Mouse (Mus musculus) limb, embryonic 14.5 days (tissue): ENCODE data around the gene D8Ertd738e. TPM values are rescaled to one million over a fixed set of nuclear protein-coding genes. Genes with fewer than 3 reads are reported as not detected.
A peak's percentile ranks its signal among the peaks of the same experiment; 100 is the strongest.

ENCODE experiments used
- ATAC-seq: fragments of 200-750 bp; cut with Nextera tagmentation; 2 replicates; pipeline ENCODE4 v1.8.0; 2017; ENCODE audit warnings: low read depth, moderate number of reproducible peaks, moderate TSS enrichment; ENCODE audit not compliant: low FRiP score
- DNase-seq: peaks from one replicate; pipeline ENCODE4 v3.0.0-alpha.2; 2015; ENCODE audit warnings: low spot score
- H3K27ac ChIP-seq: fragments of 300-500 bp; sonication (generic); replicated peaks from 2 replicates; pipeline ENCODE4 v1.5.1; 2014; ENCODE audit warnings: low read depth, mild to moderate bottlenecking, low read length, moderate library complexity, mixed read lengths
- H3K27me3 ChIP-seq: fragments of 300-500 bp; sonication (generic); 2 replicates; pipeline ENCODE4 v1.6.1; 2014; ENCODE audit warnings: low read length, mixed read lengths; ENCODE audit not compliant: control insufficient read depth, insufficient read depth
- H3K36me3 ChIP-seq: fragments of 300-500 bp; sonication (generic); 2 replicates; pipeline ENCODE4 v1.6.1; 2014; ENCODE audit warnings: mild to moderate bottlenecking, low read length, moderate library complexity, mixed read lengths; ENCODE audit not compliant: control insufficient read depth, insufficient read depth
- H3K4me1 ChIP-seq: fragments of 300-500 bp; sonication (generic); 2 replicates; pipeline ENCODE4 v1.6.1; 2014; ENCODE audit warnings: antibody characterized with exemption, low read length, mixed read lengths; ENCODE audit not compliant: control insufficient read depth, insufficient read depth
- H3K4me2 ChIP-seq: fragments of 300-500 bp; sonication (generic); replicated peaks from 2 replicates; pipeline ENCODE4 v1.6.1; 2014; ENCODE audit warnings: low read depth, mild to moderate bottlenecking, low read length, moderate library complexity; ENCODE audit not compliant: severe bottlenecking
- H3K4me3 ChIP-seq: fragments of 300-500 bp; sonication (generic); replicated peaks from 2 replicates; pipeline ENCODE4 v1.5.1; 2014; ENCODE audit warnings: low read length
- H3K9ac ChIP-seq: fragments of 300-500 bp; sonication (generic); 2 replicates; pipeline ENCODE4 v1.6.1; 2014; ENCODE audit warnings: mild to moderate bottlenecking, low read depth, low read length, moderate library complexity; ENCODE audit not compliant: severe bottlenecking
- H3K9me3 ChIP-seq: fragments of 300-500 bp; sonication (generic); 2 replicates; pipeline ENCODE4 v1.6.1; 2016; ENCODE audit warnings: low read length; ENCODE audit not compliant: control insufficient read depth
- POLR2A ChIP-seq: fragments of 200-500 bp; IDR thresholded peaks from 2 replicates; pipeline ENCODE4 v1.8.0; 2012; ENCODE audit warnings: inconsistent platforms, mild to moderate bottlenecking, moderate library complexity, borderline replicate concordance; ENCODE audit not compliant: insufficient read depth, insufficient read length; ENCODE audit errors: extremely low read depth
- WGBS: fragments of 180-500 bp; shearing (Covaris S2); extraction: QIAGEN DNeasy Blood & Tissue Kit; methylation state at CpG from one replicate; pipeline ENCODE4 v1.1.7; 2014; 5-methylcytosine and 5-hydroxymethylcytosine counted together
- polyA plus RNA-seq, 2 experiments: library from polyadenylated mRNA; depleted of rRNA in 1 of 2; stranded (reverse) in 1 of 2; unstranded in 1 of 2; fragments of >200 nt; fragmentation: Nextera tagmentation in 1 of 2; extraction: Ambion mirVana in 1 of 2; gene quantifications; 2 replicates each; pipeline versions ENCODE4 v1.2.1 to v1.2.3; 2012 to 2014

Gene D8Ertd738e
- polyA plus RNA-seq, 2 experiments, result 221 to 380 TPM

DNA sequence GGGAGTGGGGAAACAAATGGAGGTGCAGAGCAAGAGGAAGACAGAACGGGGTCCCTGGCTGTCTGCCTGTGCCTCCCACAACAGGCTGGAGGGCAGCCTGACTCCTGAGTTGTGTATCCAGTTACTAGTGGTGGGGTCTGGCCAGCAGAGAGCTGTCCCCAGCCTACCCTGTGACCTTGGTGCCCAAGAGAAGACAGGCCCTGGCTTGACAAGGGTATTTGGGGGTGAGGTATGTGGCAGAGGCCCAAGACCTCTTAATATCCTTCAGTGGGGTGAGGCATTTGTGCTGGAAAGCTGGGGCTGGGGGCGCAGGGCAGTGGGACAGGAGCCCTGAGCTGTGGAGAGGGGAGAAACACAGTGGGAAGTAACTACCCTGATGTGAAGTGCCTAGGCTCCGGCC lies 38.3 kb downstream of the D8Ertd738e start:
- WGBS, result 97% methylated on average over 3 of the region's 3 CpGs
- H3K27me3 ChIP-seq, result no peaks in the 10 kb centered on the region
- DNase-seq (no peak), ATAC-seq (no peak)
- no peaks in the 10 kb centered on the region for H3K9me3 ChIP-seq
- H3K4me2 ChIP-seq, result no peak overlapping the region
- no peak overlapping the region for H3K9ac ChIP-seq
- TF ChIP-seq POLR2A, result no peak
- H3K4me3 ChIP-seq, result no peak overlapping the region
- H3K27ac ChIP-seq, result no peak overlapping the region
- peaks cover 86% of the 10 kb centered on the region for H3K36me3 ChIP-seq
- H3K4me1 ChIP-seq, result peaks cover 10% of the 10 kb centered on the region

GRCm38 (mm10) chr8:84210167-84210791 lies 39.2 kb downstream of the D8Ertd738e start:
- peak; percentile 66; the same call in 1 of the 2 replicates for ATAC-seq
- H3K27ac ChIP-seq, result no peak overlapping the region
- H3K27me3 ChIP-seq, result no peaks in the 10 kb centered on the region
- H3K36me3 ChIP-seq, result peaks cover 84% of the 10 kb centered on the region
- peaks cover 10% of the 10 kb centered on the region for H3K4me1 ChIP-seq
- WGBS, result 62% methylated on average over 34 of the region's 34 CpGs
- TF ChIP-seq POLR2A, result no peak
- no peak overlapping the region for H3K4me2 ChIP-seq
- H3K4me3 ChIP-seq, result no peak overlapping the region
- peak; percentile 84 for DNase-seq
- H3K9me3 ChIP-seq, result no peaks in the 10 kb centered on the region
- H3K9ac ChIP-seq, result no peak overlapping the region

GRCm38 (mm10) chr8:84208381-84209380 lies 40.8 kb downstream of the D8Ertd738e start:
- DNase-seq, result no peak
- 53% methylated on average over 17 of the region's 17 CpGs for WGBS
- peaks cover 81% of the 10 kb centered on the region for H3K36me3 ChIP-seq
- peaks cover 14% of the 10 kb centered on the region for H3K4me1 ChIP-seq
- H3K9me3 ChIP-seq, result no peaks in the 10 kb centered on the region
- H3K27me3 ChIP-seq, result no peaks in the 10 kb centered on the region
- H3K4me3 ChIP-seq, result no peak overlapping the region
- no peak overlapping the region for H3K27ac ChIP-seq
- no peak overlapping the region for H3K4me2 ChIP-seq
- ATAC-seq, result no peak
- TF ChIP-seq POLR2A, result no peak
- no peak overlapping the region for H3K9ac ChIP-seq

GRCm38 (mm10) chr8:84207811-84208210 lies 41.7 kb downstream of the D8Ertd738e start:
- no peak for ATAC-seq
- Histone ChIP-seq H3K36me3 (peaks cover 73% of the 10 kb centered on the region), H3K9me3 (no peaks in the 10 kb centered on the region), H3K9ac (no peak overlapping the region), H3K27me3 (no peaks in the 10 kb centered on the region), H3K4me2 (no peak overlapping the region; the same call in 1 of the 2 replicates), H3K4me3 (no peak overlapping the region), H3K27ac (peak overlapping the region; percentile 58), H3K4me1 (peaks cover 14% of the 10 kb centered on the region)
- 51% methylated on average over 7 of the region's 7 CpGs for WGBS
- no peak for TF ChIP-seq POLR2A
- peak; percentile 40 for DNase-seq

- H3K9me3 ChIP-seq, result no peaks in the 10 kb centered on the region
- DNase-seq, result no peak
- 95% methylated on average over 3 of the region's 3 CpGs for WGBS
- no peak overlapping the region for H3K4me2 ChIP-seq
- no peak overlapping the region for H3K9ac ChIP-seq
- ATAC-seq, result no peak
- peaks cover 61% of the 10 kb centered on the region for H3K36me3 ChIP-seq
- H3K27me3 ChIP-seq, result no peaks in the 10 kb centered on the region
- H3K27ac ChIP-seq, result no peak overlapping the region
- peaks cover 26% of the 10 kb centered on the region for H3K4me1 ChIP-seq
- TF ChIP-seq POLR2A, result no peak
- no peak overlapping the region for H3K4me3 ChIP-seq
Observed at GRCm38 (mm10) chr8:84206666-84207065, 42.9 kb downstream of the D8Ertd738e start.
